Mouse (Mus musculus): Measurements from ENCODE around the gene Drc3. TPM values are rescaled to one million over a fixed set of nuclear protein-coding genes. Genes with fewer than 3 reads are reported as not detected.

Drc3 gene
- polyA plus RNA-seq, 1 experiment, result not detected

- no peak overlapping the region for H3ac ChIP-seq (ENCODE audit: control insufficient read depth, insufficient read length, low read depth)
- no peak for TF ChIP-seq CTCF (IDR thresholded peaks at IDR 0.05; ENCODE audit: control insufficient read depth, insufficient read depth, insufficient read length)
- TF ChIP-seq USF1 (IDR thresholded peaks at IDR 0.05; ENCODE audit: low read depth), result no peak
- no peak for TF ChIP-seq FOSL1 (IDR thresholded peaks at IDR 0.05; ENCODE audit: insufficient read depth, low read length, poor library complexity, severe bottlenecking)
- no peak for TF ChIP-seq MAX (IDR thresholded peaks at IDR 0.05)
- no peak for TF ChIP-seq MYOG (IDR thresholded peaks at IDR 0.05; ENCODE audit: control insufficient read depth, extremely low read depth, insufficient read length)
- no peak for TF ChIP-seq CEBPB (IDR thresholded peaks at IDR 0.05; ENCODE audit: low read depth)
- H3K79me2 ChIP-seq (ENCODE audit: control insufficient read depth, insufficient read depth), result peaks cover 9% of the 10 kb centered on the region
- no peaks in the 10 kb centered on the region for H3K27me3 ChIP-seq (ENCODE audit: control insufficient read depth, insufficient read depth, insufficient read length)
- no peak overlapping the region for H3K4me3 ChIP-seq (ENCODE audit: insufficient read depth, poor library complexity, severe bottlenecking)
- no peaks in the 10 kb centered on the region for H3K79me3 ChIP-seq (ENCODE audit: low read depth)
- H3K36me3 ChIP-seq (ENCODE audit: control insufficient read depth, insufficient read depth), result peaks cover 9% of the 10 kb centered on the region
Measured at GRCm38 (mm10) chr11:60338291-60338690, 14.8 kb upstream of the Drc3 start.

- Histone ChIP-seq H3K36me3 (ENCODE audit: control insufficient read depth, insufficient read depth) (peaks cover 9% of the 10 kb centered on the region), H3K79me2 (ENCODE audit: control insufficient read depth, insufficient read depth) (peaks cover 18% of the 10 kb centered on the region), H3K4me3 (ENCODE audit: insufficient read depth, poor library complexity, severe bottlenecking) (no peak overlapping the region), H3ac (ENCODE audit: control insufficient read depth, insufficient read length, low read depth) (no peak overlapping the region), H3K27me3 (ENCODE audit: control insufficient read depth, insufficient read depth, insufficient read length) (no peaks in the 10 kb centered on the region), H3K79me3 (ENCODE audit: low read depth) (no peaks in the 10 kb centered on the region)
- TF ChIP-seq MYOD1 (IDR thresholded peaks at IDR 0.05; ENCODE audit: control insufficient read depth, insufficient read length, low read depth), result no peak
- no peak for TF ChIP-seq USF1 (IDR thresholded peaks at IDR 0.05; ENCODE audit: low read depth)
- TF ChIP-seq CEBPB (IDR thresholded peaks at IDR 0.05; ENCODE audit: low read depth), result no peak
- no peak for TF ChIP-seq FOSL1 (IDR thresholded peaks at IDR 0.05; ENCODE audit: insufficient read depth, low read length, poor library complexity, severe bottlenecking)
- no peak for TF ChIP-seq MYOG (IDR thresholded peaks at IDR 0.05; ENCODE audit: control insufficient read depth, extremely low read depth, insufficient read length)
- TF ChIP-seq MAX (IDR thresholded peaks at IDR 0.05), result no peak
- no peak for TF ChIP-seq CTCF (IDR thresholded peaks at IDR 0.05; ENCODE audit: control insufficient read depth, insufficient read depth, insufficient read length)
Measured at GRCm38 (mm10) chr11:60339361-60339760, 13.8 kb upstream of the Drc3 start.

DNA sequence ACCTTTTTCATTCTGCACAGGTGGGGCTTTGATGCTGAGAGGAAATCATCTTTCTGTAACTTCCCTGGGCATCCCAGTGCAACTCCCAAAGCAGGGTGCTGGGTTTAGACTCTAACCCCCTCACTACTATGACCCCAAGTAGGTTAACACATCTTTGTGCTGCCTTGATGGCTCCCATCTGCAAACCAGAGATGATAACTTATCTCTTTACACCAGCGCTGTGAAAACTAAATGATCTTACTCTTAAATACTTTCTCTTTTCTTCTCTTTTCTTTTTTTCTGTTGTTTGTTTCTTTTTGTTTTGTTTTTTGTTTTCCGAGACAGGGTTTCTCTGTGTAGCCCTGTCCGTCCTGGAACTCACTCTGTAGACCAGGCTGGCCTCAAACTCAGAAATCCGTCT, 7.3 kb upstream of the Drc3 start:
- no peaks in the 10 kb centered on the region for H3K27me3 ChIP-seq (ENCODE audit: control insufficient read depth, insufficient read depth, insufficient read length)
- no peak overlapping the region for H3K4me3 ChIP-seq (ENCODE audit: insufficient read depth, poor library complexity, severe bottlenecking)
- H3ac ChIP-seq (ENCODE audit: control insufficient read depth, insufficient read length, low read depth), result no peak overlapping the region
- H3K79me2 ChIP-seq (ENCODE audit: control insufficient read depth, insufficient read depth), result peaks cover 44% of the 10 kb centered on the region
- no peaks in the 10 kb centered on the region for H3K36me3 ChIP-seq (ENCODE audit: control insufficient read depth, insufficient read depth)
- H3K79me3 ChIP-seq (ENCODE audit: low read depth), result peaks cover 7% of the 10 kb centered on the region
- TF ChIP-seq USF1 (IDR thresholded peaks at IDR 0.05; ENCODE audit: low read depth), result no peak

DNA sequence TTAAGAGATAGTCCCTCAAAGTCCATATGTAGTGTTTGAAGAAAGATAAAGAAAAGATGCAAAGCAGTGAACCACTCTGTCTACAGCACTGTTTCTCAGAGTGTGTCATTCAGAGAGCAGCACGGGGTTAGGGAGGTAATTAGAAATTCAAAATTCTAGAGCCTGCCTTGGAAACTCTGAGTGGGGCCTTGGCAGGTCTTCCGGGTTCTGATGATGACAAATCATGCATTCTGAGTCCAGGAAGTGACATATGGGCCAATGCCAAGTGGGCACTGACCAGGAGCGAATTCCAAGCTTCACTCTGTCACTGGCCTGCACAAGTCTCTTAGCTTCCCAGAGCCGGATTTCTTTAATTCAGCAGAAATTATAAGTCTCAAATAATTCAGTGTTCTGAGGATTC, 6.6 kb upstream of the Drc3 start:
- Histone ChIP-seq H3K79me3 (ENCODE audit: low read depth) (peaks cover 8% of the 10 kb centered on the region), H3ac (ENCODE audit: control insufficient read depth, insufficient read length, low read depth) (no peak overlapping the region), H3K79me2 (ENCODE audit: control insufficient read depth, insufficient read depth) (peaks cover 51% of the 10 kb centered on the region), H3K4me3 (ENCODE audit: insufficient read depth, poor library complexity, severe bottlenecking) (no peak overlapping the region), H3K27me3 (ENCODE audit: control insufficient read depth, insufficient read depth, insufficient read length) (no peaks in the 10 kb centered on the region), H3K36me3 (ENCODE audit: control insufficient read depth, insufficient read depth) (no peaks in the 10 kb centered on the region)
- TF ChIP-seq FOSL1 (IDR thresholded peaks at IDR 0.05; ENCODE audit: insufficient read depth, low read length, poor library complexity, severe bottlenecking), result no peak
- TF ChIP-seq MYOD1 (IDR thresholded peaks at IDR 0.05; ENCODE audit: control insufficient read depth, insufficient read length, low read depth), result no peak
- no peak for TF ChIP-seq CEBPB (IDR thresholded peaks at IDR 0.05; ENCODE audit: low read depth)
- no peak for TF ChIP-seq CTCF (IDR thresholded peaks at IDR 0.05; ENCODE audit: control insufficient read depth, insufficient read depth, insufficient read length)
- no peak for TF ChIP-seq USF1 (IDR thresholded peaks at IDR 0.05; ENCODE audit: low read depth)
- TF ChIP-seq MAX (IDR thresholded peaks at IDR 0.05), result no peak
- no peak for TF ChIP-seq MYOG (IDR thresholded peaks at IDR 0.05; ENCODE audit: control insufficient read depth, extremely low read depth, insufficient read length)

DNA sequence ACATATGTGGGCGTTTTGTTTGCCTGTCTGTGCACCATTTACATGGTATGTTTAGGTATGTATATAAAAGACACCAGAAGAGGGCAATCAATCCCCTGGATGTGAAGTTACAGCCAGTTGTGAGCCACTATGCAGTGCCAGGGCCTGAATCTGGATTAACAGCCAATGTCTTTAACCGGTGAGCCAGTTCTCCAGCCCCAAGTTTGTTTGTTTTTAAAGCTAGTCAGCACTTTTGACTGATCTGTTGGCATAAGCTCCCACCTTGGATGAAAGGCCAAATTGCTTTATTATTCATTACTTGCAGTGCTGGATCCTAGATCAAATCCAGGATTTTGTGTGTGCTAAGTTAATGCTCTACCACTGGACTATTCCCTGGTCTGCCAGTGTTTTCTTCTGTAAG, 1.7 kb upstream of the Drc3 start:
- Histone ChIP-seq H3K79me2 (ENCODE audit: control insufficient read depth, insufficient read depth) (peaks cover 46% of the 10 kb centered on the region), H3K36me3 (ENCODE audit: control insufficient read depth, insufficient read depth) (no peaks in the 10 kb centered on the region), H3K27me3 (ENCODE audit: control insufficient read depth, insufficient read depth, insufficient read length) (no peaks in the 10 kb centered on the region), H3ac (ENCODE audit: control insufficient read depth, insufficient read length, low read depth) (no peak overlapping the region), H3K4me3 (ENCODE audit: insufficient read depth, poor library complexity, severe bottlenecking) (no peak overlapping the region), H3K79me3 (ENCODE audit: low read depth) (peaks cover 9% of the 10 kb centered on the region)
- TF ChIP-seq MYOG (IDR thresholded peaks at IDR 0.05; ENCODE audit: control insufficient read depth, extremely low read depth, insufficient read length) (no peak), MYOD1 (IDR thresholded peaks at IDR 0.05; ENCODE audit: control insufficient read depth, insufficient read length, low read depth) (no peak), CTCF (IDR thresholded peaks at IDR 0.05; ENCODE audit: control insufficient read depth, insufficient read depth, insufficient read length) (no peak), CEBPB (IDR thresholded peaks at IDR 0.05; ENCODE audit: low read depth) (no peak), USF1 (IDR thresholded peaks at IDR 0.05; ENCODE audit: low read depth) (no peak), MAX (IDR thresholded peaks at IDR 0.05) (no peak), FOSL1 (IDR thresholded peaks at IDR 0.05; ENCODE audit: insufficient read depth, low read length, poor library complexity, severe bottlenecking) (no peak)

GRCm38 (mm10) chr11:60351925-60352371, 1.2 kb upstream of the Drc3 start:
- TF ChIP-seq MYOD1 (IDR thresholded peaks at IDR 0.05; ENCODE audit: control insufficient read depth, insufficient read length, low read depth) (no peak), FOSL1 (IDR thresholded peaks at IDR 0.05; ENCODE audit: insufficient read depth, low read length, poor library complexity, severe bottlenecking) (no peak), CTCF (IDR thresholded peaks at IDR 0.05; ENCODE audit: control insufficient read depth, insufficient read depth, insufficient read length) (no peak), MAX (IDR thresholded peaks at IDR 0.05) (no peak), MYOG (IDR thresholded peaks at IDR 0.05; ENCODE audit: control insufficient read depth, extremely low read depth, insufficient read length) (no peak), USF1 (IDR thresholded peaks at IDR 0.05; ENCODE audit: low read depth) (no peak), CEBPB (IDR thresholded peaks at IDR 0.05; ENCODE audit: low read depth) (no peak)
- H3K27me3 ChIP-seq (ENCODE audit: control insufficient read depth, insufficient read depth, insufficient read length), result no peaks in the 10 kb centered on the region
- H3ac ChIP-seq (ENCODE audit: control insufficient read depth, insufficient read length, low read depth), result peak overlapping the region; percentile 80
- H3K4me3 ChIP-seq (ENCODE audit: insufficient read depth, poor library complexity, severe bottlenecking), result peak overlapping the region; percentile 61
- H3K79me3 ChIP-seq (ENCODE audit: low read depth), result peaks cover 9% of the 10 kb centered on the region
- H3K36me3 ChIP-seq (ENCODE audit: control insufficient read depth, insufficient read depth), result no peaks in the 10 kb centered on the region
- H3K79me2 ChIP-seq (ENCODE audit: control insufficient read depth, insufficient read depth), result peaks cover 44% of the 10 kb centered on the region

All from C2C12 (cell line).